Mouse (Mus musculus) myocyte (in vitro differentiated cells): ENCODE measurements around the gene Cilp2. TPM values are rescaled to one million over a fixed set of nuclear protein-coding genes. Genes with fewer than 3 reads are reported as not detected.

ENCODE experiments used
- H3K27me3 ChIP-seq: one replicate; pipeline ENCODE4 v1.6.1; 2011; ENCODE audit not compliant: control insufficient read depth, insufficient read depth, insufficient read length
- H3K36me3 ChIP-seq: one replicate; pipeline ENCODE4 v1.6.1; 2011; ENCODE audit not compliant: control insufficient read depth, insufficient read depth
- H3K4me2 ChIP-seq: one replicate; pipeline ENCODE4 v1.6.1; 2011; ENCODE audit warnings: low read depth, control low read depth
- H3K4me3 ChIP-seq: one replicate; pipeline ENCODE4 v1.5.1; 2011; ENCODE audit warnings: mild to moderate bottlenecking, control low read depth, moderate library complexity
- H3K79me2 ChIP-seq: one replicate; pipeline ENCODE4 v1.6.1; 2011; ENCODE audit not compliant: control insufficient read depth, insufficient read depth
- H3ac ChIP-seq: one replicate; pipeline ENCODE4 v1.6.1; 2011; ENCODE audit not compliant: control insufficient read depth, insufficient read length
- CEBPB ChIP-seq: IDR thresholded peaks from 2 replicates; pipeline ENCODE4 v1.6.1; 2011; ENCODE audit warnings: mild to moderate bottlenecking, moderate library complexity; ENCODE audit not compliant: poor library complexity, insufficient read depth, severe bottlenecking
- E2F4 ChIP-seq: IDR thresholded peaks from one replicate; pipeline ENCODE4 v1.6.1; 2011; ENCODE audit warnings: mild to moderate bottlenecking, control low read depth, moderate library complexity; ENCODE audit not compliant: insufficient read depth
- MAX ChIP-seq: IDR thresholded peaks from one replicate; pipeline ENCODE4 v1.6.1; 2011; ENCODE audit warnings: low read depth, mild to moderate bottlenecking, control low read depth
- MYOD1 ChIP-seq, 3 experiments: IDR thresholded peaks; one replicate each; pipeline ENCODE4 v1.6.1; 2011; ENCODE audit warnings: control low read depth in 2 of 3, low read depth in 2 of 3, mild to moderate bottlenecking in 2 of 3, moderate library complexity in 1 of 3; ENCODE audit not compliant: insufficient read length in 2 of 3, control insufficient read depth in 1 of 3
- MYOG ChIP-seq, 3 experiments: IDR thresholded peaks; one replicate each; pipeline ENCODE4 v1.6.1; 2011; ENCODE audit warnings: control low read depth in 2 of 3, low read depth in 2 of 3, mild to moderate bottlenecking in 2 of 3; ENCODE audit not compliant: insufficient read length in 2 of 3, control insufficient read depth in 1 of 3, insufficient read depth in 1 of 3
- POLR2A ChIP-seq: IDR thresholded peaks from one replicate; pipeline ENCODE4 v1.6.1; 2011; ENCODE audit warnings: low read depth, mild to moderate bottlenecking, control low read depth, moderate library complexity; ENCODE audit not compliant: insufficient read length
- POLR2AphosphoS2 ChIP-seq: IDR thresholded peaks from one replicate; pipeline ENCODE4 v1.6.1; 2011; ENCODE audit warnings: low read depth, control low read depth; ENCODE audit not compliant: insufficient read length
- REST ChIP-seq: IDR thresholded peaks from one replicate; pipeline ENCODE4 v1.6.1; 2011; ENCODE audit warnings: mild to moderate bottlenecking, control low read depth, moderate library complexity; ENCODE audit not compliant: insufficient read depth, insufficient read length
- SRF ChIP-seq: IDR thresholded peaks from one replicate; pipeline ENCODE4 v1.6.1; 2011; ENCODE audit warnings: low read depth; ENCODE audit not compliant: control insufficient read depth, insufficient read length
- TCF12 ChIP-seq: IDR thresholded peaks from one replicate; pipeline ENCODE4 v1.6.1; 2011; ENCODE audit warnings: mild to moderate bottlenecking, control low read depth; ENCODE audit not compliant: poor library complexity, insufficient read depth, severe bottlenecking
- TCF3 ChIP-seq: IDR thresholded peaks from one replicate; pipeline ENCODE4 v1.6.1; 2011; ENCODE audit warnings: low read depth, control low read depth; ENCODE audit not compliant: insufficient read length
- USF1 ChIP-seq: IDR thresholded peaks from one replicate; pipeline ENCODE4 v1.6.1; 2011; ENCODE audit warnings: low read depth, mild to moderate bottlenecking, control low read depth, moderate library complexity
- polyA plus RNA-seq: library from polyadenylated mRNA; unstranded; fragments of >200 nt; fragmentation: generic; extraction: Trizol; gene quantifications from one replicate; pipeline ENCODE4 v1.2.1, GENCODE M21; 2012; ENCODE audit warnings: missing spikeins

Cilp2 gene
- polyA plus RNA-seq, 1 experiment = 0.20 TPM

- no peak overlapping the region for H3ac ChIP-seq
- no peaks in the 10 kb centered on the region for H3K27me3 ChIP-seq
- H3K4me3 ChIP-seq = no peak overlapping the region
- H3K79me2 ChIP-seq = no peaks in the 10 kb centered on the region
- H3K4me2 ChIP-seq = no peak overlapping the region
- TF ChIP-seq USF1 (no peak), POLR2A (no peak), E2F4 (no peak), TCF3 (no peak), CEBPB (no peak), MYOD1 (IDR thresholded peaks at IDR 0.05; ENCODE audit: control insufficient read depth in 1 of 3, insufficient read length in 2 of 3, low read depth in 2 of 3) (no peak), POLR2AphosphoS2 (no peak), MYOG (IDR thresholded peaks at IDR 0.05; ENCODE audit: control insufficient read depth in 1 of 3, insufficient read depth in 1 of 3, insufficient read length in 2 of 3, low read depth in 2 of 3) (no peak), REST (no peak), TCF12 (no peak), MAX (no peak), SRF (no peak)
- no peaks in the 10 kb centered on the region for H3K36me3 ChIP-seq
These were observed 37.6 kb downstream of the Cilp2 start for GRCm38 (mm10) chr8:69849899-69850298.

GRCm38 (mm10) chr8:69848951-69849350, 38.5 kb downstream of the Cilp2 start:
- no peaks in the 10 kb centered on the region for H3K36me3 ChIP-seq
- H3K27me3 ChIP-seq = no peaks in the 10 kb centered on the region
- no peak overlapping the region for H3K4me3 ChIP-seq
- H3K79me2 ChIP-seq = no peaks in the 10 kb centered on the region
- peak in 2 of 3 experiments; percentile 68 to 78 for TF ChIP-seq MYOD1 (IDR thresholded peaks at IDR 0.05; ENCODE audit: control insufficient read depth in 1 of 3, insufficient read length in 2 of 3, low read depth in 2 of 3)
- TF ChIP-seq POLR2A = peak; percentile 32
- peak in 2 of 3 experiments; percentile 64 to 88 for TF ChIP-seq MYOG (IDR thresholded peaks at IDR 0.05; ENCODE audit: control insufficient read depth in 1 of 3, insufficient read depth in 1 of 3, insufficient read length in 2 of 3, low read depth in 2 of 3)
- TF ChIP-seq TCF3 = no peak
- TF ChIP-seq TCF12 = peak; percentile 18
- H3K4me2 ChIP-seq = peak overlapping the region; percentile 49
- H3ac ChIP-seq = no peak overlapping the region

GRCm38 (mm10) chr8:69847167-69848065, 40.1 kb downstream of the Cilp2 start:
- Histone ChIP-seq H3K79me2 (no peaks in the 10 kb centered on the region), H3K4me3 (no peak overlapping the region), H3K27me3 (no peaks in the 10 kb centered on the region), H3K4me2 (no peak overlapping the region), H3K36me3 (no peaks in the 10 kb centered on the region), H3ac (no peak overlapping the region)
- TF ChIP-seq TCF12 (no peak), SRF (no peak), POLR2A (no peak), MYOD1 (IDR thresholded peaks at IDR 0.05; ENCODE audit: control insufficient read depth in 1 of 3, insufficient read length in 2 of 3, low read depth in 2 of 3) (no peak), E2F4 (no peak), POLR2AphosphoS2 (no peak), REST (no peak), MAX (no peak), MYOG (IDR thresholded peaks at IDR 0.05; ENCODE audit: control insufficient read depth in 1 of 3, insufficient read depth in 1 of 3, insufficient read length in 2 of 3, low read depth in 2 of 3) (no peak), CEBPB (no peak), TCF3 (no peak), USF1 (no peak)

GRCm38 (mm10) chr8:69837057-69837682, 50.3 kb downstream of the Cilp2 start:
- Histone ChIP-seq H3K4me2 (no peak overlapping the region), H3K27me3 (no peaks in the 10 kb centered on the region), H3K79me2 (no peaks in the 10 kb centered on the region), H3K4me3 (no peak overlapping the region), H3ac (no peak overlapping the region), H3K36me3 (no peaks in the 10 kb centered on the region)
- TF ChIP-seq MAX = no peak
- no peak for TF ChIP-seq TCF12
- TF ChIP-seq E2F4 = no peak
- TF ChIP-seq USF1 = no peak
- no peak for TF ChIP-seq SRF
- no peak for TF ChIP-seq MYOG (IDR thresholded peaks at IDR 0.05; ENCODE audit: control insufficient read depth in 1 of 3, insufficient read depth in 1 of 3, insufficient read length in 2 of 3, low read depth in 2 of 3)
- TF ChIP-seq CEBPB = no peak
- TF ChIP-seq TCF3 = no peak
- no peak for TF ChIP-seq MYOD1 (IDR thresholded peaks at IDR 0.05; ENCODE audit: control insufficient read depth in 1 of 3, insufficient read length in 2 of 3, low read depth in 2 of 3)
- TF ChIP-seq REST = no peak
- TF ChIP-seq POLR2A = no peak
- no peak for TF ChIP-seq POLR2AphosphoS2
